Mouse (Mus musculus) MEL (cell line): ENCODE data around the gene Cpne2.

Experiments
- E2F4 ChIP-seq: IDR thresholded peaks from 2 replicates; pipeline ENCODE4 v1.6.1; 2011; ENCODE audit warnings: low read depth, low read length, improper control_type of control experiment, borderline replicate concordance
- EP300 ChIP-seq, 2 experiments: IDR thresholded peaks; 2 replicates each; pipeline ENCODE4 v1.6.1; 2011; ENCODE audit warnings: improper control_type of control experiment in 2 of 2, low read length in 2 of 2, low read depth in 1 of 2, mild to moderate bottlenecking in 1 of 2
- POLR2AphosphoS2 ChIP-seq: IDR thresholded peaks from 2 replicates; pipeline ENCODE4 v1.6.1; 2011; ENCODE audit warnings: low read length, improper control_type of control experiment
- RCOR1 ChIP-seq: IDR thresholded peaks from 2 replicates; pipeline ENCODE4 v1.6.1; 2012; ENCODE audit warnings: low read depth, mild to moderate bottlenecking, inconsistent platforms, low read length, improper control_type of control experiment
- USF1 ChIP-seq: IDR thresholded peaks from 2 replicates; pipeline ENCODE4 v1.6.1; 2014; ENCODE audit warnings: low read depth, mild to moderate bottlenecking, inconsistent platforms, low read length, improper control_type of control experiment, moderate library complexity
- ZKSCAN1 ChIP-seq: IDR thresholded peaks from 2 replicates; pipeline ENCODE4 v1.6.1; 2012; ENCODE audit warnings: low read depth, mild to moderate bottlenecking, inconsistent platforms, low read length, improper control_type of control experiment, moderate library complexity

- TF ChIP-seq E2F4 (no peak), RCOR1 (no peak), ZKSCAN1 (no peak), USF1 (no peak), EP300 (IDR thresholded peaks at IDR 0.05; ENCODE audit: low read depth in 1 of 2, low read length in 2 of 2) (no peak), POLR2AphosphoS2 (no peak)
Measured at GRCm38 (mm10) chr8:94485288-94485687, 47.5 kb upstream of the Cpne2 start.
